Mouse (Mus musculus): Measurements from ENCODE around the gene Tvp23b.

The Tvp23b gene

GRCm38 (mm10) chr11:62879220-62880048 lies at the start of gene Tvp23b:
Gene Tvp23b, plus strand, starts transcription at chr11:62879455.
- DNase-seq (ENCODE audit: low read depth, low spot score), result peak; percentile 94

GRCm38 (mm10) chr11:62830387-62830786 lies 48.9 kb upstream of the Tvp23b start:
- no peak for DNase-seq (ENCODE audit: low read depth, low spot score)

DNA sequence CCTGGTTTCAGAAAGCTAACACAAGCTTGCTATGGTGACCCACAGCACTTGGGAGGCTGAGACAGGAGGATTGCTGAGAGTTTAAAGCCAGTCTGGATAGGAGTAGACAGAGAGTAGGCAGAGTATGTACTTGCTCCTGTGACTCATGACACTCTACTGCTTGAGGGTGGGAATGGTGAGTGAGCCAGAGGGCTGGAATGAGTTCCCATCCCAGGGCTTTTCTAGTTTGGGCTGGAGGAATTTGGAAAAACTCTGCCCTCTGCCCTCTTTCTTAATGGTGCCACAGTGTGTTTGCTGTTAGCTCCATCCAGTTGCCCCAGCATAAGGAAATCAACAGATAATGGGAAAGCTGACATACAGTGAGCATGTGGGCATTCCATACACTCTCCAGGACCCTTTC lies 47.3 kb upstream of the Tvp23b start:
- no peak for DNase-seq (ENCODE audit: low read depth, low spot score)

DNA sequence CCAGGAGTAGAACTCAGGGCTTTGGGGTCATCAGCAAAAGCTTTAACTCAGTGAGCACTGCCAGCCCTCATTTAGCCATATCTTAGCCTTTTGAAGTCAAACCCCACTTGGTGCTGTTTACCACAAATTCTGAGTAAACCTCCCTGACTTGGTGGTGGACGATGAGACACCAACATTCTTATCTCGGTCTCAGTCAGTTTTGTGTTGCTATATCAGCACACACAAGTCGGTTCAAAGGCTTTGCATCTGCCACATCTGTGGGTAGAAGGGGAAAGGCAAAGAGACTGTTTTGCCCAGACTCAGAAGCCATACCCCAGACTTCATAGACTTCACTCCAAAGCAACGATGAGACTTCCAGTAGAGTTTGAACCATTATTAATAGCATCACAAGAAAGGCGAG lies 34.7 kb upstream of the Tvp23b start:
- no peak for DNase-seq (ENCODE audit: low read depth, low spot score)

DNA sequence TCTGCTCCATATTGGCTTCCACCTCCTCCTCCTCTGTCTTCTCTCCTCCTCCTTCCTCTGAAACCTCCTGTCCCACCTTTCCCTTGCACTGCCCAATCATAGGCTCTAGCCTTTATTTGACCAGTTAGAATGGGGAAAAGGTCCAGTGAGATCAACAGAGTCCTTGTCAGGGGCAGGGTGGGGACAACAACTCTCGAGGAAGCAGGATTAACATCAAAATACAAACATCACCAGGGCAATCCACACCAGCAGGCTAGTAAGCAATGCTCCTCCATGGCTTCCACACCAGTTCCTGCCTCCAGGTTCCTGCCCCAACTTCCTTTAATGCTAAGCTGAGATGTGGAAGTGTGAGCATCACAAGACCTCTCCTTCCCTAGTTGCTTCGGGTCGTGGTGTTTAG lies 33.5 kb upstream of the Tvp23b start:
- DNase-seq (ENCODE audit: low read depth, low spot score), result no peak

GRCm38 (mm10) chr11:62846961-62847654 lies 32.1 kb upstream of the Tvp23b start, which contains the start of gene Fbxw10:
Gene Fbxw10, plus strand, starts transcription at chr11:62847069.
- DNase-seq (ENCODE audit: low read depth, low spot score), result no peak

DNA sequence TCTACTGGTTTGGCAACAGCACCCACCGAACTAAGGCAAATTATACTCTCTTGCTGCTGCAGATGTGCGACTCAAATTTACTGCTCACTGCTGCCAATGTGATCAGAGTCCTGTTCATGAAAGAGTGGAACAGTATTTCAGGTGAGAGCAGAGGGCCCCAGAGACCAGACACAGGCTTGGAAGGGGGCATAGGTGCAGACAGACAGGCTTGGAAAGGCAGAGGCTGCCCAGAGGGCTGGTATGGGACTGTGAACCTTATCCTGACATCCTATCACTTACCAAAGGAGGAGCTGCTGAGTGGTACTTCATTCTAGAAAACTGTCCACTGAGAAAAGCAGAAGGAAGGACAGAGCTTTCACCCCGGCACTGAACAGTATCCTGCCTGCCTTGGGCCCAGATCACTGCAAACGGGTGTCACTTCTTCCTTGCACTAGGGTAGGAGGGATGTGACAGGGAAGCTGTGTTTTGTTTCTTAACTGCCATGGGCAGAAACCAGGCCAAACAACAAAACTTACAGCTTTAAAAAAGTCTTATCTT lies 31.5 kb upstream of the Tvp23b start:
- DNase-seq (ENCODE audit: low read depth, low spot score), result no peak

DNA sequence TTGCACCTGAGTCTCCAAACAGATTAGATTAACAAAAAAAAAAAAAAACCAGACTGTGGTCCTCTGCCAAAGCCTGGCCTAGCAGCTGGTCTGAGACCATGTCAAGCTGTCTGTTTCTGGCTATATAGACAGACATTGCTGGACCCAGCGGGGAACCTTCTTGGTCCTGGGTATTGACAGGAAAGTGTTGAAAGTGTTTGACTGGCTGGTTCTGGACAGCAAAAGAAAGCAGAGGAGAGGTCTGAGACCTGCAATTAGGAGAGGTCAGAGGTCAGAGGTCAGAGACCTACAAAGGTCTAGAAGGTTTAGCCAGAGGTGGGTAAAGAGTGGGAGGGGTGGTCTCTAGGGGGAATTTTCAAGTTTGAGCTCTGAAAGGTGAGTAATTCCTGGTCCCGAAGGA lies 31.0 kb upstream of the Tvp23b start:
- DNase-seq (ENCODE audit: low read depth, low spot score), result no peak

DNA sequence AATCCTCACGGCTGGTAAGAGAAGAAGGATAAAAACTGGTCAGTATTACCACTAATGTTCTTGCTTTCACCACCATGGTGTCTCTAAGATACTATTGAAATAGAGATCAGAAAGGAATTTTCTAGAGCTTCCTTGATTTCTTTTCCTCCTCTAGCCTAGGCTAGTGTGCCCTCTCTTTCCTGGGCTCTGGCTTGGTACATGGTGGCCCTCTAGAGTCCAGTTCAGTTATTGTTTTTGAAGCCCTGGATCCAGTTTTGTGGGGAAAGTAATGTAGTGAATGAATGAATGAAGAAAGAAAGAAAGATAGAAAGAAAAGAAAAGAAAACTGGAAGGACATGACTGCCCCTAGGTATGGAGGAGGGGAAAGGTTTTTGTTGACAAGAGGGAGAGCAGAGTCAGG lies 28.1 kb upstream of the Tvp23b start:
- no peak for DNase-seq (ENCODE audit: low read depth, low spot score)

GRCm38 (mm10) chr11:62853334-62853733 lies 25.9 kb upstream of the Tvp23b start:
- DNase-seq (ENCODE audit: low read depth, low spot score), result no peak

DNA sequence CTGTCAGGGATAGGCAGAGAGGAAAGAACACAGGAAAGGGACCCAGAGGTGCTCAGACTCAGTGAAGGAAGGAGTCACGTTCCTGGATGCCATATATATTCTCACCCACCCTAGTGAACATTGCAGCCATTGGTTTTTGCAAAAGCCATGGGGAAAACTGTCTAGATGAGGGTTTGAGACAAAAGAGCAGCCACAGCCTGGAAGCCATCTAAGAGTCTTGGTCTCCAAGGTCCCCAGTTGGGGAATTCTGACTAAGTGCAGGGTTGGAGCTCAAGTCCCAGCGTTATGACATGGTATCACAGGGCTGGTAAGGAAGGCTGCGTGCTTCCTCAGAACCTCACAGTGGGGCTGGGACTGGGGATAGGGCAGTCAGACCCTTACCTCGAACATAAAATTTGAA lies 13.7 kb upstream of the Tvp23b start:
- no peak for DNase-seq (ENCODE audit: low read depth, low spot score)

DNA sequence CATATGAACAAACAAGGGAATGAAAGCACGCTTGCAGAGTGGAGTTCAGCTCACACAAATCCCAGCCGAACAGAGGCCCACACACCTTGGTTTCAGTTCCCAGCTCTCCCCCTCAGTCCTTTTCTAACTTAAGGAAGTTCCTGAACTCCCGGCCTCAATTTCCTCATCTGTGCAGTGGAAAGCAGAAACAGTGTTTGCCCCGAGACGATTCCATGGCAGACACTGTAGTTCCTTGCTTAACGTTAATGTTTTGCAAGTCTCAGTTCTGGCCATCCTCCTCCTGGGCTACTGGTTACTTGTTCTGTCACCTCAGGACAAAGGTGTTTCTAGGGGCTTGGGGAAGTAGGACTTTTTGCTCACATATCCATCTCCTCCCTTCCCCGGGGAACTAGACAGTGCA lies 12.6 kb upstream of the Tvp23b start:
- no peak for DNase-seq (ENCODE audit: low read depth, low spot score)

- DNase-seq (ENCODE audit: low read depth, low spot score), result no peak
Measured at GRCm38 (mm10) chr11:62869201-62869600, 10.1 kb upstream of the Tvp23b start.

DNA sequence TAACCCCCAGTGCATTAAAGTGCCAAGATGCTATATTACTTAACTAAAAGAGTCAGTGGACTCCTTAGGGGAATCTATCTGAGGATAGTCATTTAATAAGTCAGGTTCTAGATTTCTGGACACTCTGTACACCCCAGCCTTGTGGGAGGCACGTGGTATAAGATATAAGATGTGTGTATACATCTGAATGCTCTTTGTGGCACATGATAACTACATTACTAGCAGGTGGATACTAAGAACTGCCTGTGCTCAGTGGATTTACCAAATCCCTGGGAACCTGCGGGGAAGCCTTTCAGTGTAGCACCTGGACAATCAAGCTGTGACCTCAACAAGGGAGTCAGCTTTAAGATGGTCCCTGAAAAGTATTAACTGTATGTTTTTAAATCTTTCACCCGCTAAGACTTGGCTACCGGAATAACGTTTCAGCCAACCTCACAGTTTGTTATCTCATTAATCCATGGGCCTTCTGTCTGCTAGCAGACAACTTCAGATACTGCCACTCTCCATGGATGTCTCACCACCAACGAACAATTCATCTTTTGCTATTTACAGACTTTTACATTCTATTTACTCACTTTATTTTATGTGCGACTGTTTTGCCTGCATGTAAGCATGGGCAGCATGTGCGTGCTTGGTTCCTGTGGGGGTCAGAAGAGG lies 9.4 kb upstream of the Tvp23b start:
- DNase-seq (ENCODE audit: low read depth, low spot score), result no peak

DNA sequence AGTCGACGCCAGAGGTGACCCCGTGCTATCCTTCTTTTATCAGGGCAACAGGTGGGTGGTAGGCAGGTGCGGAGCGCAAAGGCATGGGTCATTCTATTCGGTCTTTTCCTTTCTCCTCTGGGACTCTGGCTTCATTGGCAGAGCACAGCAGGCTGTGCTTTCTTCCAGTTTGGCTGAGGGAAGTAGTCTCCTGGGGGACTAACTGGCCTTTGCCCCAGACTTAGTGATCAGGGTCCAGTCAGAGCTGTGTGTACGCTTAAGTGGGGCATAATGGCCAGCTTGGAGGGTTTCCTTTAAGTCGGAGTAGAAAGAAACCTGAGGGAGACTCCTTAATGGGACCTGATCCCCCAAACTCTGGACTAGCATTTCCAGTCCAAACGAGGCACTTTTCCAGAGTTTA lies 5.8 kb upstream of the Tvp23b start:
- no peak for DNase-seq (ENCODE audit: low read depth, low spot score)

DNA sequence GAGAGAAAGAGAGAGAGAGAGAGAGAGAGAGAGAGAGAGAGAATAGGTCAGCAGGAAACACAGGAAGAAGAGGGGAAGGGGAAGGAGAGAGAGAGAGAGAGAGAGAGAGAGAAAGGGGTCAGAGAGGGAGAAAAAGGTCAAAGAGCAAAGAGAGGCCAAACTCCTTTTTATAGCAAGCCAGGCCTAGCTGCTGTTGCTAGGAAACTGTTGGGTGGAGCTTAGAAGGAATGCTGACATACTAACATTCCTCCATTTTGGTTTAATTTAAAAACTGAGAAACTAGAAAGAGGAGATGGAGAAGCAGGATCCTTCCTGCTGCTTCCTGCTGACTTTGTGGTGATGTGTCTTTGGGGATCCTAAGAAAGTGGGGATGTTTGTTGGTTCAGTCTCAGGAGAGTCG lies 3.6 kb upstream of the Tvp23b start:
- no peak for DNase-seq (ENCODE audit: low read depth, low spot score)

GRCm38 (mm10) chr11:62876445-62876844 lies 2.8 kb upstream of the Tvp23b start:
- DNase-seq (ENCODE audit: low read depth, low spot score), result no peak

DNA sequence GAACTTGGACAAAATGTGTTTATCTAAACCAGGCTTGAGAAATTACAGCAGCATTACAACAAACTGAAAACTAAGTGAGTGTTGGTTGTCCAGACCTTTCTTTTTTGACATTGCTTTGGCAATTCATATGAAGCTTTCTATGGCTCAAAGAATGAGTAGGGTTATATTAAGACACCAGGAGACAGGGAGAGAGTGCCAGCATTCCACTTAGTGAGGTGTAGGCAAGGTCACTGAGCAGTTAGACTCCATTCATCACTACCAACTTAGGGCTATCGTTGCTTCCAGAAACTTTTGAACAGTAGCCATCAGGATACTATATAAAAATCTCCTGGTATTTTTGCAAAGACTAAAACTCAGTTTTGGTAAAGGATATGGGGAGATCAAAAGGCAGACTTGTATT lies 1.9 kb upstream of the Tvp23b start:
- DNase-seq (ENCODE audit: low read depth, low spot score), result no peak

DNA sequence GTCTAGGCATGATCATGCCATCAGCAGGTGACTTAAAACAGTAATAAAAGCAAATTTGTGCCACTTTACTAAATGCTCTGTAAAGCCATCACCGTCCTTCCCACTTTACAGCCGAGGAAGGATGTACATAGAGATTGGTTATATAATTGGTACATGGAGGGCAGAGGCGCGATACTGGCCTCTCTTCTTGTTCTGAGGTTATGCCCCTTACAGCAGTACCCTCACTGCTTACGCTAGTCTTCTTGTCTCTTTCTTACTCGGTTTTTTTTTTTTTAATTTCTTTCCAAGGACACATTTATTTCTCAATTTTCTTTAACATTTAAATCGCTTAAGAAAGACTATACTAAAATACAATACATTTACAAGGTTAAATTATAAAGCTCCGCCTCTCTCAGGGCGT lies 527 bp upstream of the Tvp23b start:
- no peak for DNase-seq (ENCODE audit: low read depth, low spot score)

GRCm38 (mm10) chr11:62883407-62883806 lies 4.2 kb downstream of the Tvp23b start:
- no peak for DNase-seq (ENCODE audit: low read depth, low spot score)

DNA sequence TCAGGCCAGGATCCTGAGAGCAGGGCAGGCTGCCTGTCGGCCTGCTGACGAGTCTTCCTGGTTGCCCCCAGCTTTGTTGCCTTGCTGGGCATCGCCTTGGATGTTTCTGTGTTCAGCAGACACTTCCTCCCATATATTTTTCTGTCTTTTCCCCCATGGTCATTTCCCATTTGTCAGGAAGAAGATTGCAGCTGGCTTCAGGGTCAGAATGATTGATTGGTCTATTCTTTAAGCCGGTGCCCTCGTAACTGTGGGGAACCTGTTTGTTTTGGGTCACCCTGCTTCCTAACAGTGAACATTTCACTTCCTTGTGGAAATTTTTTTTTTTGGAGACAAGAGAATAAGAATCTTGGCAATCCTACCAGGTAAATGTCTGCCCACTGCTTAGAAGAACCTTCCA lies 6.1 kb downstream of the Tvp23b start:
- DNase-seq (ENCODE audit: low read depth, low spot score), result no peak

DNA sequence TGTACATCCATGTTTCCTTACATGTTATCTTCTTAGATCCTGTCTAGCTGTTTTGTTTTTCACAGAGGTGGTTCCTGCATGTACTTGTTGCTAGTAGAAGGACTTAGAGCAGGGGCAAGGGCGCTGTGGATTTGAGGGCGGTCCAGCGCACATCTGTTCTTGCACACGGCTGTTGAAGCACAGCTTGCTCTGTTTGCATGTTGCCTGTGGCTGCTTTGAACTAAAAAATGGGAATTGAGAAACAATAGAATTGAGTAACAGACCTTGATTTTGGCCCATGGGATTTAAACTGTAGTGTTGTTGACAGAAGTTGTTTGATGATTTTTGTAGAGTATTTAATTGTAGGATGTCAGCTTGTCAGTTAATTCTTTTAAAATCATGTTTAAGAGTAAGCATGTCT lies 11.5 kb downstream of the Tvp23b start:
- DNase-seq (ENCODE audit: low read depth, low spot score), result no peak

All from c-Kit-negative CD71-positive TER-119-positive erythroid progenitor cells, embryonic 14.5 days (primary cell).